Mouse (Mus musculus): ENCODE data around the gene Fgfr2. TPM values are rescaled to one million over a fixed set of nuclear protein-coding genes. Genes with fewer than 3 reads are reported as not detected.
"Not testable (repeated sequence)": the region's sequence is repeated elsewhere in the genome, so short reads cannot be mapped to it uniquely, and the experiment has no call there.

Gene Fgfr2
- total RNA-seq, 2 experiments from 2014 or later, result 43.7 to 44.3 TPM

- DNase-seq (ENCODE audit: extremely low spot score in 1 of 2, low spot score in 1 of 2), result no peak
These were observed 2559.9 kb downstream of the Fgfr2 start for GRCm38 (mm10) chr7:130563276-130563675.

GRCm38 (mm10) chr7:130560933-130561332 lies 2562.2 kb downstream of the Fgfr2 start:
- DNase-seq (ENCODE audit: extremely low spot score in 1 of 2, low spot score in 1 of 2), result no peak

- DNase-seq (ENCODE audit: extremely low spot score in 1 of 2, low spot score in 1 of 2), result no peak
These were observed 2564.6 kb downstream of the Fgfr2 start for GRCm38 (mm10) chr7:130558592-130558991.

- no peak for DNase-seq (ENCODE audit: extremely low spot score in 1 of 2, low spot score in 1 of 2)
These were observed 2567.6 kb downstream of the Fgfr2 start for GRCm38 (mm10) chr7:130555597-130555996.

GRCm38 (mm10) chr7:130553321-130553720 lies 2569.8 kb downstream of the Fgfr2 start:
- DNase-seq (ENCODE audit: extremely low spot score in 1 of 2, low spot score in 1 of 2), result no peak

DNA sequence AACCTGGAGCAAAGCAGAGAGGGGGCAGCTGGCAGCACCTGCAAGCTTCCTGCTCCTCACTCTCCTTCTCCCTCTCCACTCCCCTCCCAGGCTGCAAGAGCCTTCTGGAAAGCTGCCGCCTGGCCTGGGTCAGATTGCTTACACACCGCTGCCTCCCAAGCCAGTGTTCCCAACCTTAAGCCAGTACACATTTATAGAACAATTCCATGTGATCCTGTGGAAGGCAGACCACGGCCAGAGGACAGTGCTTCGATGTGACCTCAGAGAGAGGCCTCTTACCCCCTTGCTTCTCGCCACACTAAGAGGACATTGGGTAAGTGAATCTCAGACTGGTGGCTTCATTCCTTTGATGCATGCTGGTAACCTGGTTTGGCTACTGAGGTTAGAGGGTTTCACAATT lies 2570.4 kb downstream of the Fgfr2 start:
- DNase-seq (ENCODE audit: extremely low spot score in 1 of 2, low spot score in 1 of 2), result no peak

DNA sequence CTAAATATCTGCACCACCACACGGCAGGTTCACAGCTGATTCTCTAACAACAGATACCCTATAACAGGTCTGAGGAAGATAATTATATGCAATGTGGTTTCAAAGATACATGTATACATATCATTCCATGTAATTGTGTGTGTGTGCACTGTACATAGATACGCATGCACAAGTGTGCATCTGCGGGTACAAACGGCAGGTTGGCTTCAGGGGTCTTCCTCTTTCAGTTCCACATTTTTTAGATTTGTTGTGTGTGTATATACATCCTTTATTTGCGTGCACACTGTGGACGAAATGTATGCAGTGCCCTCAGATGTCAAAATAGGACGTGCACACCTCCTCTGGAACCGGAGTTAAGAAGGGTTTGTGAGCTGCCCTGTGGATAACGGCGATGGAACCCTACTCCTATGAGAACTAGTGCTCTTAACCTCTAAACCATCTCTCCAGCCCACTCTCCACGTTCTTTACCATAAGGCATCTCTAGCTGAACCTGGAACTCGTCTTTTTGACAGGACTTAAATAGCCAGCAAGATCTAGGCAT lies 2575.4 kb downstream of the Fgfr2 start:
- DNase-seq (ENCODE audit: extremely low spot score in 1 of 2, low spot score in 1 of 2), result no peak

DNA sequence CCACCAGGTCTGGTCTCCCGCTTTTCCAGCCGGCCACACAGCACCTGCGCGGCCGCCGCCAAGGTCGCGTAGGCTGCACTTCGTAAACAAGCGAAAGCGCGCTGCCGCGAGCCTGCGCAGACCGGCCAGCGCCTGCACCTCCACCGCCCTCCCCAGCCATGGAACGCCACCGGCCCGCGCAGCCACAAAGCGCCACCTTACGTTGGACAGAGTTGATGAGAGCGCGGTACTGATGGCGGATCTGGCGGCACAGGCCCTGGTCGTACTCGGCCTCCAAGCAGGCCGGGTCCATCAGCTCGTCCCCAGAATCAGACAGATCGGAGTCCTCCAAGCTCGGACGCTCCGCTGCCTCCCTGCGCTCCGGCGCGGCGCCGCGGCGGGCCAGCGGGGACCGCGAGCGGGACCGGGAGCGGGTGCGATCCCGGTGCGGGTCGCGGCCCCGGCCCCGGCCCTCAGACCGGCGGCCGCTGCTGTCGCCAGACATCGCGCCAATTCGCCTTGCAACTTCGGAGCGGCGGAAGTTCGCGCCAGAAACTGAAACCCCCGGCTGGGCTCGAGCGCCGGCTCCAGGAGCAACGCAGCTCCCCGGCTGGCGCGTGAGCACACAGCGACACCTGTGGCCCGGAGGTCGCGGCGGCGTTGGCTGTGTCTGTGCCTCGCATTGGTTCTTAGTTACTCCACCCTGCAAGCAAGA lies 2576.2 kb downstream of the Fgfr2 start:
- DNase-seq (ENCODE audit: extremely low spot score in 1 of 2, low spot score in 1 of 2), result peak; percentile 86 to 89

DNA sequence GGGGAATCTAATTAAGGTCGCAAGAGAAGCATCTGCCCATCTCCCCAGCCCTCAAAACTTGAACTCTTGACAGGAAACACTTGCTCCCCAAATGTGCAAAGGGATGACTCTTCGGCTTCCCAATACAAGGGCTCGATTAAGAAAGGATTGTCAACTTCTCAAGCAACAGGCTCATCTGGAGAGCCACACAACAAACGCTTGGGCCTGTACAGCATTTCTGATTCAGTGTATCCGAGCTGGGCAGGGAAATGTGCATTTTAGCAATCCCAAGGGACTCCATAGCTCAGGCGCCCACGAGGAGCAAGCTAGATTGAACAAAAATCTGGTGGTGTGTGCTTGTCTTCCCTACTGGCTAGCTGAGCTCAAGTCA lies 2576.7 kb downstream of the Fgfr2 start:
- DNase-seq (ENCODE audit: extremely low spot score in 1 of 2, low spot score in 1 of 2), result no peak

- no peak for DNase-seq (ENCODE audit: extremely low spot score in 1 of 2, low spot score in 1 of 2)
These were observed 2577.3 kb downstream of the Fgfr2 start for GRCm38 (mm10) chr7:130545893-130546292.

DNA sequence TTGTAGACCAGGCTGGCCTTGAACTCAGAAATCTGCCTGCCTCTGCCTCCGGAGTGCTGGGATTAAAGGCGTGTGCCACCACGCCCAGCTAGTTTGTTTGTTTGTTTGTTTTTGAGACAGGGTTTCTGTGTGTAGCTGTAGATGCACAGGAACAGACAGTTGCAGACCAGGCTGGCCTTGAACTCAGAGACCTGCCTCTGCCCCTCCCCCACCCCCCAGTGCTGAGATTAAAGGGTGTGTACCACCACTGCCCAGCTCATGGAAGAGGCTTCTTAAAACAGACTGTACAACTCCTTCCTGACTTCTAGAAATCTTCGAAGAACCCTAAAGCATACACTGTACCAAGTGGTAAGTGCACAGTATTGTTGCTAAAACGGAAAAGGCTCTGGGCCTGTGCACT lies 2577.7 kb downstream of the Fgfr2 start:
- no peak for DNase-seq (ENCODE audit: extremely low spot score in 1 of 2, low spot score in 1 of 2)

GRCm38 (mm10) chr7:130543181-130543580 lies 2580.0 kb downstream of the Fgfr2 start:
- DNase-seq (ENCODE audit: extremely low spot score in 1 of 2, low spot score in 1 of 2), result no peak

- no peak for DNase-seq (ENCODE audit: extremely low spot score in 1 of 2, low spot score in 1 of 2)
These were observed 2583.0 kb downstream of the Fgfr2 start for GRCm38 (mm10) chr7:130540176-130540575.

- no peak for DNase-seq (ENCODE audit: extremely low spot score in 1 of 2, low spot score in 1 of 2)
These were observed 2586.1 kb downstream of the Fgfr2 start for GRCm38 (mm10) chr7:130537068-130537467.

DNA sequence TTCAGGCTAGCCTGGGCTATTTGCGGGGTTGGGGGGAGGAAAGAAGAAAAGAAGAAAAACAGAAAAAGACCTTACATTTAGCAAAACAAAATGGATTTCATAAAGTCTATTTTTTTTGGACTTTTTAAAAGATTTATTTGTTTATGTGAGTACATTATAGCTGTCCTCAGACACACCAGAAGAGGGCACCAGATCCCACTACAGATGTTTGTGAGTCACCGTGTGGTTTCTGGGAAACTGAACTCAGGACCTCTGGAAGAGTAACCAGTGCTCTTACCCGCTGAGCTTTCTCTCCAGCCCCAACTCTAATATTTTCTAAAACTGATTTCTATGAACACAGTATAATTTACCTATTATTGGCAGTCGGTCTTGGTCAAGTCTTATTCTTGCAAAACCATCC lies 2588.0 kb downstream of the Fgfr2 start:
- DNase-seq (ENCODE audit: extremely low spot score in 1 of 2, low spot score in 1 of 2), result no peak

- DNase-seq (ENCODE audit: extremely low spot score in 1 of 2, low spot score in 1 of 2), result peak; percentile 88 to 99
These were observed 2589.6 kb downstream of the Fgfr2 start for GRCm38 (mm10) chr7:130533316-130534260.

- DNase-seq (ENCODE audit: extremely low spot score in 1 of 2, low spot score in 1 of 2), result not testable (repeated sequence)
These were observed 2592.0 kb downstream of the Fgfr2 start for GRCm38 (mm10) chr7:130531138-130531537.

GRCm38 (mm10) chr7:130527306-130527705 lies 2595.8 kb downstream of the Fgfr2 start:
- DNase-seq (ENCODE audit: extremely low spot score in 1 of 2, low spot score in 1 of 2), result no peak

DNA sequence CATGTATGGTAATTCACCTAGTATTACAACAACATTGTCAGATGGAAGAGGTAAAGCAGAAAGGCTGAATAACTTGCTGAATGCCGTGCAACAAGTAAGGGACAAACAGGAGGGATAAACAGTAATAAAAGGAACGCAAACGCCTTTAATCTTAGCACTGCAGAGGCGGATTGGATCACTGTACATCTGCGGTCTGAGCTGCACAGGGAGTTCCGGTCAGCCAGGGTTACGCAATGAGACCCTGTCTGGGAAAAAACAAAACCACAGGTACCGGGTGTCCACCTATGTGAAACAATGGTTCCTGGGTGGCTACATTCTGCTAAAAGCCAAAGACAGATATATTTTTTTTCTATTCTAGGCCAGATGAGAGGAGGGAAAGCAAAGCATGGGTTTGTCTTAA lies 2599.7 kb downstream of the Fgfr2 start:
- no peak for DNase-seq (ENCODE audit: extremely low spot score in 1 of 2, low spot score in 1 of 2)

- DNase-seq (ENCODE audit: extremely low spot score in 1 of 2, low spot score in 1 of 2), result no peak
These were observed 2602.2 kb downstream of the Fgfr2 start for GRCm38 (mm10) chr7:130520812-130521422.

GRCm38 (mm10) chr7:130520049-130520425 lies 2603.1 kb downstream of the Fgfr2 start, which contains the start of gene Ate1:
Gene Ate1, minus strand, starts transcription at chr7:130520369.
- DNase-seq (ENCODE audit: extremely low spot score in 1 of 2, low spot score in 1 of 2), result no peak
